In the genomic region with DNA sequence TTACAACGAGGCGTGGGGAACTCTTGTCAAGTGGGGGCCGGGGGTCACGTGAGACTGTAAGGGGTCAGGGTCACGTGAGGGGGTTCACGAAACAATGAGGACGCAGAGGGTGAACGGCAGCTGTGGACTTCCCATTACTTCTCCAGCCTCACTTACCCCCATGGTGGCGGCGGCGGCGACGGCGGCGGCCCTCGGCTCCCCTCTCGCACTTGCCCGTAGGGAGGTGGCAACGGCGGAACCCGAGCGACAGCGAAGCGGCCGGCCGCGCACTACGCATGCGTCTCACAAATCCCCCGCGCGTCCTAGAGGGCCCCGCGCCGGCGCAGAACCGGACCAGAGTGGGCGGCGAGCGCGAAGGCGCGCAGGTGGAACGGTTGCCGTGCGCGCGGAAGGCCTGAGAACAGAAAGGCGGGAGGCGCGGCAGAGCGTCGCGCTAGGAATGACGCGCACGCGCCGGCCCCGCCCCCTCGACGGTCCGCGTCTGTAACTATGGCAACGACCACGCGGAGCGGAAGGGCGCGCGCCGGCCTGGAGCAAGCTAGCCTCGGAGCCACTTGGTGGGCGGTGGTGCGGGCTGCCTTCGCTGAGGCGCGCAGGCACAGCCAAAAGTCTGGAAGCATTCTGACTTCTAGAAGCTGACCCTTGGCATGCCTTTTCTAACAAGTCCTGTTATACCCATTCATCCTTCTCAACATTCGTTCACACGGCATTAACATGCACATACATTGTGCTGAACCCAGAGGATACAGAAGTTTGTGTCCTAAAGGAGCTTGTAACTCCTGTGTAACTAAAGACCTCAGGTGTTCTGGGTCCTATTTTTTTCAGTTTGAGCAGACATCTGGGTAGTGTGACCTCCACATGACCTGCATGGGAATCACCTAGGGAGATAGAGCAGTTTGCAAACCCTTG, we compare ENCODE assay signal across 8 mouse cellular contexts. TPM values are rescaled to one million over a fixed set of nuclear protein-coding genes. Genes with fewer than 3 reads are reported as not detected.
DNase-seq lines count a peak whose midpoint lies in the region; ATAC-seq and TF ChIP-seq lines count a peak whose summit lies in the region.

A gene (minus strand): TSS at position 402 of the 909 bp plus-strand sequence.

- peak within 1 kb of the TSS; percentile 94 for H3K4me2 ChIP-seq in forebrain, embryonic 14.5 days (ENCODE audit: low read length)
- peak within 1 kb of the TSS; percentile 97 for H3K4me2 ChIP-seq in neural tube, embryonic 15.5 days

- WGBS in forebrain, embryonic 14.5 days = under 1% methylated on average over 79 of the region's 80 CpGs
- under 1% methylated on average over 79 of the region's 80 CpGs for WGBS in neural tube, embryonic 15.5 days

- H3K9ac ChIP-seq in ES-Bruce4 (ENCODE audit: low read depth, poor library complexity, severe bottlenecking) = peak within 1 kb of the TSS; percentile 79
- peak within 1 kb of the TSS; percentile 84 for H3K9ac ChIP-seq in forebrain, embryonic 14.5 days (ENCODE audit: low read length)
- peak within 1 kb of the TSS; percentile 73 for H3K9ac ChIP-seq in neural tube, embryonic 15.5 days (replicated peaks)

- no peak for TF ChIP-seq EP300 in ES-Bruce4 (IDR thresholded peaks at IDR 0.05; ENCODE audit: insufficient read depth, low read depth, low read length)

- peaks cover 4% of the 10 kb centered on the region for H3K36me3 ChIP-seq in ES-Bruce4 (ENCODE audit: control insufficient read depth, insufficient read depth, low read length, poor library complexity, severe bottlenecking)
- H3K36me3 ChIP-seq in forebrain, embryonic 14.5 days (ENCODE audit: control insufficient read depth, insufficient read depth, low read length) = 0 out of 2 replicates have a peak, but pooled peaks cover 6% of the 10 kb centered on the region
- H3K36me3 ChIP-seq in neural tube, embryonic 15.5 days = no peaks in the 10 kb centered on the region

- intact Hi-C loops in heart, postnatal 14 days (cut with DNase I) = loop anchor here (2.0 kb wide), 1 partner anchor 26 kb away; a partner anchor contains a TSS

- ATAC-seq in cerebellum, adult (ENCODE audit: insufficient number of reproducible peaks, low FRiP score, low TSS enrichment) = peak; percentile 91
- peak; percentile 98 for ATAC-seq in forebrain, embryonic 14.5 days
- peak; percentile 97 for ATAC-seq in neural tube, embryonic 15.5 days (ENCODE audit: low FRiP score)

- peaks cover 2% of the 10 kb centered on the region for H3K4me1 ChIP-seq in ES-Bruce4 (ENCODE audit: control insufficient read depth, insufficient read depth, low read length)
- H3K4me1 ChIP-seq in forebrain, embryonic 14.5 days (ENCODE audit: control insufficient read depth, insufficient read depth, low read length) = peaks cover 7% of the 10 kb centered on the region
- H3K4me1 ChIP-seq in neural tube, embryonic 15.5 days = peaks cover 35% of the 10 kb centered on the region

- no peak within 1 kb of the TSS; the same call in 1 of the 2 replicates for H3K27ac ChIP-seq in ES-Bruce4 (ENCODE audit: insufficient read depth, low read length)
- H3K27ac ChIP-seq in forebrain, embryonic 14.5 days (ENCODE audit: low read depth, low read length) = peak within 1 kb of the TSS; percentile 82
- H3K27ac ChIP-seq in neural tube, embryonic 15.5 days (replicated peaks) = peak within 1 kb of the TSS; percentile 83

- H3K9me3 ChIP-seq in ES-Bruce4 (replicated peaks; ENCODE audit: control insufficient read depth, insufficient read depth, low read length, poor library complexity, severe bottlenecking) = no peaks in the 10 kb centered on the region
- no peaks in the 10 kb centered on the region for H3K9me3 ChIP-seq in forebrain, embryonic 14.5 days (replicated peaks; ENCODE audit: control insufficient read depth, low read length)
- no peaks in the 10 kb centered on the region for H3K9me3 ChIP-seq in neural tube, embryonic 15.5 days (replicated peaks)

- no peak for TF ChIP-seq POLR2A in ES-Bruce4 (IDR thresholded peaks at IDR 0.05; ENCODE audit: insufficient read depth, low read length)

- peak; percentile 98 for DNase-seq in forebrain, embryonic 14.5 days (ENCODE audit: low spot score)
- peak; percentile 96 to 97 for DNase-seq in heart, postnatal 14 days
- DNase-seq in layer of hippocampus, adult 11-12 months (ENCODE audit: low spot score) = peak; percentile 92
- DNase-seq in lung, adult 18-20 months = peak; percentile 91 to 93
- peak; percentile 94 for DNase-seq in testis, postnatal 14 days (ENCODE audit: low spot score)

- no peak for TF ChIP-seq CTCF in ES-Bruce4 (IDR thresholded peaks at IDR 0.05; ENCODE audit: low read depth, low read length)

- no peaks in the 10 kb centered on the region for H3K27me3 ChIP-seq in ES-Bruce4 (ENCODE audit: control insufficient read depth, insufficient read depth, low read length, poor library complexity, severe bottlenecking)
- no peaks in the 10 kb centered on the region for H3K27me3 ChIP-seq in forebrain, embryonic 14.5 days (replicated peaks; ENCODE audit: control insufficient read depth, insufficient read depth, low read length)
- H3K27me3 ChIP-seq in neural tube, embryonic 15.5 days (replicated peaks) = 0 out of 2 replicates have a peak, but pooled peaks cover 3% of the 10 kb centered on the region

- H3K4me3 ChIP-seq in ES-Bruce4 (ENCODE audit: low read depth, low read length) = peak within 1 kb of the TSS; percentile 93
- peak within 1 kb of the TSS; percentile 70 for H3K4me3 ChIP-seq in forebrain, embryonic 14.5 days (ENCODE audit: low read depth, low read length)
- H3K4me3 ChIP-seq in neural tube, embryonic 15.5 days (replicated peaks) = peak within 1 kb of the TSS; percentile 56

RNA-seq across cellular contexts. Expression of the gene that starts here (rescaled TPM):
- polyA plus RNA-seq in ES-Bruce4 (2011; ENCODE audit: insufficient read depth, insufficient read length, low read depth, missing spikeins) = 41.0 and 45.1 TPM in 2 replicates
- polyA plus RNA-seq in forebrain, embryonic 14.5 days (2014; fragmentation: Nextera tagmentation; extraction: Ambion mirVana) = 62.7 and 69.6 TPM in 2 replicates
- total RNA-seq in heart, postnatal 14 days (2021) = 10 to 100 TPM; 19.9 to 20.3 TPM
- polyA plus RNA-seq in neural tube, embryonic 15.5 days (2015; fragmentation: Nextera tagmentation; extraction: Ambion mirVana) = 59.6 and 61.3 TPM in 2 replicates
